Mouse (Mus musculus): Measurements from ENCODE around the gene Mgat5. TPM values are rescaled to one million over a fixed set of nuclear protein-coding genes. Genes with fewer than 3 reads are reported as not detected.

The Mgat5 gene
- polyA plus RNA-seq, 1 experiment, result 29.3 TPM

GRCm38 (mm10) chr1:127262170-127262837 lies 57.5 kb downstream of the Mgat5 start:
- peak; percentile 64 for DNase-seq (ENCODE audit: low read depth)
- TF ChIP-seq POLR2A (IDR thresholded peaks at IDR 0.05; ENCODE audit: borderline replicate concordance, extremely low read depth, insufficient read depth, insufficient read length, poor library complexity, severe bottlenecking) (no peak), CTCF (IDR thresholded peaks at IDR 0.05; ENCODE audit: borderline replicate concordance, extremely low read depth, insufficient read depth, insufficient read length) (no peak)

- no peak for DNase-seq (ENCODE audit: low read depth)
- TF ChIP-seq CTCF (IDR thresholded peaks at IDR 0.05; ENCODE audit: borderline replicate concordance, extremely low read depth, insufficient read depth, insufficient read length), result no peak
- TF ChIP-seq POLR2A (IDR thresholded peaks at IDR 0.05; ENCODE audit: borderline replicate concordance, extremely low read depth, insufficient read depth, insufficient read length, poor library complexity, severe bottlenecking), result no peak
Observed at GRCm38 (mm10) chr1:127267985-127268384, 63.2 kb downstream of the Mgat5 start.

- TF ChIP-seq POLR2A (IDR thresholded peaks at IDR 0.05; ENCODE audit: borderline replicate concordance, extremely low read depth, insufficient read depth, insufficient read length, poor library complexity, severe bottlenecking) (no peak), CTCF (IDR thresholded peaks at IDR 0.05; ENCODE audit: borderline replicate concordance, extremely low read depth, insufficient read depth, insufficient read length) (no peak)
- no peak for DNase-seq (ENCODE audit: low read depth)
Observed at GRCm38 (mm10) chr1:127269343-127269742, 64.5 kb downstream of the Mgat5 start.

DNA sequence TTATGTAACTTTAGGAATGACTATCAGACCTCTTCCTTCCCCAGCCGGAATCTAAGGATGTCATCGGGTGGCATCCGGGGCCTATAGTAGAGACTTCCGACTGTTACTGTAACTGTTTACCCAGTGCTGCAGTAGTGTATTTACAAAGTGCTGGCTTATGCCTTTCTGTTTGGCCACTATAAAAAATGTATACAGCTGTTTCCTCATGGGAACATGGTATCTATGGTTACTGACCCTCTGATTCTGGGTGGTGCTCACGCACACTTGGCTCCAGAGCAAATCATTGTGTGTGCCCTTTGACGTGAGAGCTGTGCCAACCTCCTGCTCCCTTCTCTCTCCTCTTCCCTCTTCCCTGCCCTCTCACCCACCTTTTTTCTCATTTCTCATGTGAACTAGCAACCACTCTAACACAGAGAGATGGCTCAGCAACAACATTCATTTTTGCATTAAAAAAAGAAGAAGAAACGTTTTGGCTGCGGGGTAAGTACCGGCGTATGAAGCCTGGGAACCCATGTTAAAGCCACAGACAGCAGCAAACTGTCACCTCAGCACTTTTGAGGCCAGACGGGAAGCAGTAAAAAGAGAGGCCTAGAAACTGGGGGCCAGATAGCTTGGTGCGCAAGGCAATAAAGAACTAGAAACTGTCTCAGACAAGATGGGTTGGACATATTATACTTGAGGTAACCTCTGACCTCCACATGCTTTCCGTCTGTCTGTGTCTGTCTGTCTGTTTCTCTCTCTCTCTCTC lies 65.6 kb downstream of the Mgat5 start:
- TF ChIP-seq POLR2A (IDR thresholded peaks at IDR 0.05; ENCODE audit: borderline replicate concordance, extremely low read depth, insufficient read depth, insufficient read length, poor library complexity, severe bottlenecking) (no peak), CTCF (IDR thresholded peaks at IDR 0.05; ENCODE audit: borderline replicate concordance, extremely low read depth, insufficient read depth, insufficient read length) (no peak)
- DNase-seq (ENCODE audit: low read depth), result peak; percentile 19

GRCm38 (mm10) chr1:127271156-127271555 lies 66.3 kb downstream of the Mgat5 start:
- no peak for DNase-seq (ENCODE audit: low read depth)
- TF ChIP-seq POLR2A (IDR thresholded peaks at IDR 0.05; ENCODE audit: borderline replicate concordance, extremely low read depth, insufficient read depth, insufficient read length, poor library complexity, severe bottlenecking) (no peak), CTCF (IDR thresholded peaks at IDR 0.05; ENCODE audit: borderline replicate concordance, extremely low read depth, insufficient read depth, insufficient read length) (no peak)

GRCm38 (mm10) chr1:127273363-127273762 lies 68.5 kb downstream of the Mgat5 start:
- no peak for TF ChIP-seq POLR2A (IDR thresholded peaks at IDR 0.05; ENCODE audit: borderline replicate concordance, extremely low read depth, insufficient read depth, insufficient read length, poor library complexity, severe bottlenecking)
- TF ChIP-seq CTCF (IDR thresholded peaks at IDR 0.05; ENCODE audit: borderline replicate concordance, extremely low read depth, insufficient read depth, insufficient read length), result no peak
- no peak for DNase-seq (ENCODE audit: low read depth)

GRCm38 (mm10) chr1:127275572-127276324 lies 70.9 kb downstream of the Mgat5 start:
- no peak for DNase-seq (ENCODE audit: low read depth)
- no peak for TF ChIP-seq CTCF (IDR thresholded peaks at IDR 0.05; ENCODE audit: borderline replicate concordance, extremely low read depth, insufficient read depth, insufficient read length)
- no peak for TF ChIP-seq POLR2A (IDR thresholded peaks at IDR 0.05; ENCODE audit: borderline replicate concordance, extremely low read depth, insufficient read depth, insufficient read length, poor library complexity, severe bottlenecking)

GRCm38 (mm10) chr1:127278067-127278466 lies 73.3 kb downstream of the Mgat5 start:
- TF ChIP-seq CTCF (IDR thresholded peaks at IDR 0.05; ENCODE audit: borderline replicate concordance, extremely low read depth, insufficient read depth, insufficient read length) (no peak), POLR2A (IDR thresholded peaks at IDR 0.05; ENCODE audit: borderline replicate concordance, extremely low read depth, insufficient read depth, insufficient read length, poor library complexity, severe bottlenecking) (no peak)
- no peak for DNase-seq (ENCODE audit: low read depth)

DNA sequence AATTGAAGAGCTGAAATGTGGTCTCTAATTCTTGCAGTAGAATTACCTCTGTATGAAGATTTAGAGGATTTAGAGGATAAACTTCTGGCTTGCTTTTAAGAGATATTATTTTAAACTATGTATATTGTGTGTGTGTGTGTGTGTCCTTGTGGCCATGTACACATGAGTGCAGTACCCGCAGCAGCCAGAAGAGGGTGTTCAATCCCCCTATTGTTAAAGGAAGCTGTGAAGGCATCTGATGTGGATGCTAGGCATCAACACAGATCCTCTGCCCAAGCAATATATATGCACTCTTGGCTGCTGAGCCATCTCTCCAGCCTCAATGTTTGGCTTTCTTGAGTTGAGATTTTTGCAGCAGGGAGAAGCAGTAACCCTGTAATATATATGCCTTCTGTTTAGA lies 75.4 kb downstream of the Mgat5 start:
- no peak for DNase-seq (ENCODE audit: low read depth)
- TF ChIP-seq POLR2A (IDR thresholded peaks at IDR 0.05; ENCODE audit: borderline replicate concordance, extremely low read depth, insufficient read depth, insufficient read length, poor library complexity, severe bottlenecking), result no peak
- TF ChIP-seq CTCF (IDR thresholded peaks at IDR 0.05; ENCODE audit: borderline replicate concordance, extremely low read depth, insufficient read depth, insufficient read length), result no peak

DNA sequence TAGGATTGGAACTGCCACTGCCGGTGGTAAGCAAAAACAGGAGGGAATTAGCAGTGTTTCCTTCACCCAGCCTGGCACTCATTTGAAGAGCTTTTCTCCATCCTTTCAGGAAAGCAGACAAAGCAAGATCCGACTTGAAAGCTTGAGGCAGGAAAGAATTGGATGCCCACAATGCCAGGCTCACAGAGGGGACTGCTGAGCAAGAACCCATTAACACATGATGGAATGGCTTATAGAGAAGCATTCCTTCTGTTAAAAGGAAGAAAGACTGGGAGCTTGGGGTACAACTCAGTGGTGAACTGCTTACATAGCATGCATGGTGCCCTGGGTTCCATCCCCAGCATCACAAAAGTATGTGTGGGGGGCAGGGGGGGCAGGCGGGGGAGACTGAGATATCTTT lies 80.2 kb downstream of the Mgat5 start:
- peak; percentile 70 for DNase-seq (ENCODE audit: low read depth)
- no peak for TF ChIP-seq POLR2A (IDR thresholded peaks at IDR 0.05; ENCODE audit: borderline replicate concordance, extremely low read depth, insufficient read depth, insufficient read length, poor library complexity, severe bottlenecking)
- no peak for TF ChIP-seq CTCF (IDR thresholded peaks at IDR 0.05; ENCODE audit: borderline replicate concordance, extremely low read depth, insufficient read depth, insufficient read length)

DNA sequence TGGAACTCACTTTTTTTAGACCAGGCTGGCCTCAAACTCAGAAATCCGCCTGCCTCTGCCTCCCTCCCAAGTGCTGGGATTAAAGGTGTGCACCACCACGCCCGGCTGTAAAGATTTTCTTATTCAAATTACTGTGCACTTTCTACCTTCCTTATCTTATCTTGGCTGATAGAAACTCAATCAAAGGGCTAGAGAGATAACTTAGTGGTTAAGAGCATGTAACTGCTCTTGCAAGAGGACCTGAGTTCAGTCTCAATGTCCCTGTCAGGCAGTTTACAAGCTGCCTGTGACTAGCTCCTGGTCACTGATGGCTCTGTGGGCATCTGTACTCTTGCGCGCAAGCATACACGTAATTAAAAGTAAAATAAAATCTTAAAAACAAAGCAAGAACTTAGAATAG lies 82.7 kb downstream of the Mgat5 start:
- TF ChIP-seq CTCF (IDR thresholded peaks at IDR 0.05; ENCODE audit: borderline replicate concordance, extremely low read depth, insufficient read depth, insufficient read length), result no peak
- no peak for TF ChIP-seq POLR2A (IDR thresholded peaks at IDR 0.05; ENCODE audit: borderline replicate concordance, extremely low read depth, insufficient read depth, insufficient read length, poor library complexity, severe bottlenecking)
- no peak for DNase-seq (ENCODE audit: low read depth)
